Mouse (Mus musculus) 3T3-L1 (cell line): ENCODE results near the gene Il13ra2.
A peak's percentile ranks its signal among the peaks of the same experiment; 100 is the strongest.
"Not testable (repeated sequence)": the region's sequence is repeated elsewhere in the genome, so short reads cannot be mapped to it uniquely, and the experiment has no call there.

ENCODE experiments used
- DNase-seq: peaks from one replicate; pipeline ENCODE4 v3.0.0-alpha.2; 2015; ENCODE audit warnings: low read depth, low spot score

Il13ra2 gene

DNA sequence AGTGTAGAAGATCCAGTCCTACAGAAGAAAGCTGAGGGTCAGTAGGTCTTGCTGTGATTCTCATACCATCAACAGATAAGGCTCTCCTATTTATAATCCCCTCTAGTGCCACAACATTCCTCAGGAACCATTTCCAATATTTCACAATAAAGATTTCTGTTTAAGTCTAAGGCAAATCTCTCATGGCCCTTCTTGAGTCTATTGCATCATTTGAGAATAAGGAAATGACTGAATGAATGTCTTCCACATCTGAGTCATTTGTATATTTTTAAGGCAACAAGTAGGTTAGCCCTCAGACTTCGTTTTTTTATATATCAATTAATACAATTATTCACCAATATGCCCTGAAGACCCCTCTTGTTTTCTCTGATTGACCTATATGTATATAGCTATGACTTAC lies at the start of gene Il13ra2:
Gene Il13ra2 (minus strand): TSS at position 64 of the 400 bp plus-strand sequence.
- DNase-seq, result peak; percentile 61

- DNase-seq, result not testable (repeated sequence)
These were observed 24.6 kb upstream of the Il13ra2 start, which contains the start of gene Vmn1r239-ps for GRCm38 (mm10) chrX:147453610-147454009. Gene Vmn1r239-ps, minus strand, starts transcription at chrX:147453710.

DNA sequence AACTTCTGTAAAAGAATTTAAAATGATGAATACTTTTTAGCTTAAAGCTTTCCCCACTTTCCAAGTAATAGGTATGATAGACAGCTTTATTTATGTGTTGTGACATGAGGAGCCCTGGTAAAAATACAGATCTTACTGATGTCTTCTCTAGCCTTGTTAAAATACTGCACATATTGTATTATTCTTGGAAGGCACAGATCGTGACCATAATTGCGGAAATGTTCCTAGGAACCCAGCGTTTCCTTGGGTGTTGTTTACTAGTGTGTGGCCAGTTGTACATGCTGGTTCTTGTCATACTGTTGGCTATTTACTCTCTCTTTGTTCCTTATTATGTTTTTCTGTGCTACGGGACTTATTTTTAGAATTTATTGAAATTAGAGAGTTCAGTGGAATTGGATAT lies 14.4 kb upstream of the Il13ra2 start:
- no peak for DNase-seq

- peak; percentile 70 for DNase-seq
These were observed 6.4 kb upstream of the Il13ra2 start for GRCm38 (mm10) chrX:147435400-147435799.

- DNase-seq, result peak; percentile 90
These were observed 761 bp upstream of the Il13ra2 start for GRCm38 (mm10) chrX:147429753-147430152.

DNA sequence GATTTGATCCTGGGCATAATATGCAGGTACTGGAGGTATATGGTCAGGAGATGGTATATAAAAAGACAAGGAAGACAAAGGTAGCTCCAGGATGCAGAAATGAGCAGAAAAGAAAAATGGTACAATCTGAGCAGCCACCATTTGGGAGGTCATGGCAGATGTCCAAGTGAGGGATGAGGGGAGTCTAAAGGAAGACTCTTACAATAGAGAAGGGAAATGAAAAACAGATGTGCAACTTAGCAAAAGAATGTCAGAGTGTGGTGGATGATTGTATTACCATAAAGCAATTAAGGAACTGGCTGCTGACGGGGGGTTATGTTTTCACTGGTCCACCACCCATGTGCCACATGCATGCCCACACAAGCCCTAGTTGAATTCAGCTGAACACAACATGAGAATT lies 35.5 kb downstream of the Il13ra2 start:
- DNase-seq, result peak; percentile 70

GRCm38 (mm10) chrX:147349167-147349566 lies 79.8 kb downstream of the Il13ra2 start:
- peak; percentile 80 for DNase-seq
